Mouse (Mus musculus): ENCODE data around the gene Pde5a.
A peak's percentile ranks its signal among the peaks of the same experiment; 100 is the strongest.

Pde5a gene

DNA sequence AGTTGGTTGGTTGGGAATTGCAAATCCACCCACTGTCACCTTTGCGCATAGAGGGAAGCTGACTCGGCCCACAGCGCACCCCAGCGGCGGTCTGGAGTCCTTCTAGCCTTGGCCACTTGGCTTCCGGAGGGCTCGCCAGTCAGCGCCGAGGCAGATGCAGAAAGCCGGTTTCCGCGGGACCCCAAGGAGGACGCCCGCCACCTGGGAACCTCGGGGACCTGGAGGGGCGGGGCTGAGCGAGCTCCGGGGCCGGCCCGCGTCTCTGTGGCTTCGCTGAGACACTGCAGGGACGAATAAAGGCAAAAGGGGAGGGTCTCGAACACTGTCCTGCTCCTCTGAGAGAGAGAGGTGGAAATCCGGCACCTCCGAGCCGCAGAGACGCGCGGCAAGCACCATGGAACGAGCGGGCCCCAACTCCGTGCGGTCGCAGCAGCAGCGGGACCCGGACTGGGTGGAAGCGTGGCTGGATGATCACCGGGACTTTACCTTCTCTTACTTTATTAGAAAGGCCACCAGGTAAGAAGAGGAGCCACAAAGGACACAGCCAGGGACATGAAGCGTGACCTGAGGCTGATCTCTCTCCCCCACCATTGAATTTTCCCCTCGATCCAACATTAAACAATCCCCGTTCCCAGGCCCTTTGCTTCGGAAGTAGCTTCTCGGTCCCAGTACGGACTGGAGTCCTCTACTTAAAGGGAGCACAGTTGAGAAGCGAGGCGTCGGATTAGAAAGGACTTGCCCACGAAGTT, at the start of gene Pde5a:
Pde5a (plus strand) TSS at position 96 of the 749 bp plus-strand sequence.
- no peak for TF ChIP-seq GATA4 (IDR thresholded peaks at IDR 0.05; ENCODE audit: insufficient replicate concordance, low read length)

DNA sequence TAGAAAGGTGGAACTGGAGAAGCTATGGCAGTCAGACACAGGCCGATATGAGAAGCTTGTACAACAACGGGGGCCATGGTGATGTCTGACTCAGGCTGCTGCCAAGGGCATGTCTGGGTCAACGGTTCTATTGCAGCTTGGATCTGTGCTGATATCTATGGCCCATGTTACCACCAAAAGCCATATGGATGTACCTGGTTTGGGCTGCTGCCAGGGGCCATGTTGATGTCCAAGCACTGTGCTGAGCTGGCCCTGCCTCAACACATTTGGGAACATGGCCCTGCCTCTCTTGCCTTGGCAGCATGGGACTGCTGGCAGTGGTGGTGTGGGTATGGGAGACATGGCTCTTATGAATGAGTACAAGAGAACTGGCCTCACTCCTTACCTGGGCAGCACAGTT, 47.9 kb upstream of the Pde5a start:
- TF ChIP-seq GATA4 (IDR thresholded peaks at IDR 0.05; ENCODE audit: insufficient replicate concordance, low read length), result no peak

DNA sequence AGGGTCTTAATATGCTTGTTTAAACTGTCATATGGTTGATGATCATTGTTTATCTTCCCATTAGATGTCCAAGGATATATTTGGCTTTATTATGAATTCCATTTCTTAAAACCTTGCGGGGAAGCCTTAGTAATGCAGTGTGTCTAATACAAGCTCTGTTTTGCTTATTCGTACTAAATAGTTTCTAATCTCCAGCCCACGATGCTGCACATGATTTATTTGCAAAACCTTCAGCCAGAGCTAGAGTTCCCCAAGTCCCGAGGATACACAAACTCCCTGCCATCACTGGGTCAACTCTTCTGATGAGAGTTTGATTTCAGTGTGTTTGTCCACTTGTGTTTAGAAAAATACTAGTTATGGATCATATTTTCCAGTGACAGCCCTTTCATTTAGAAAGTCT, 46.4 kb upstream of the Pde5a start:
- no peak for TF ChIP-seq GATA4 (IDR thresholded peaks at IDR 0.05; ENCODE audit: insufficient replicate concordance, low read length)

DNA sequence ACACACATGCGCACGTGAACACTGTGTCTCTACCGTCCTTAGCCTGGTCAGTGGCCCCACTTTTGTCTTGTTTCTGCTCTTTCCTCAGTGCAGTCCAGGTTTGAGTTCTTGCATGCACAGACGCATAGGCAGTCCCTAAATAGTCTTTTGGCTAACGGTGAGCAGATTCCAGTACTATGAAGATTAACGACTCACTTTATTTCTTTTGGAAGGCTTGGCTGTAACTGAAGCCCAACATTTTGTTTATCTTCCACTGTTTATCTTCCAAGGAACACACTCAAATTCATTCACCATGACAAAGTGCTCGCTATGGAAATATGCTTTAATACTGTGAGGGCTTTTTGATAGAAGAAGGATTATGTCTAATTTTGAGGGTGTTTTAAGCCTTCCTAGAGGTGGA, 43.9 kb upstream of the Pde5a start:
- TF ChIP-seq GATA4 (IDR thresholded peaks at IDR 0.05; ENCODE audit: insufficient replicate concordance, low read length), result no peak

DNA sequence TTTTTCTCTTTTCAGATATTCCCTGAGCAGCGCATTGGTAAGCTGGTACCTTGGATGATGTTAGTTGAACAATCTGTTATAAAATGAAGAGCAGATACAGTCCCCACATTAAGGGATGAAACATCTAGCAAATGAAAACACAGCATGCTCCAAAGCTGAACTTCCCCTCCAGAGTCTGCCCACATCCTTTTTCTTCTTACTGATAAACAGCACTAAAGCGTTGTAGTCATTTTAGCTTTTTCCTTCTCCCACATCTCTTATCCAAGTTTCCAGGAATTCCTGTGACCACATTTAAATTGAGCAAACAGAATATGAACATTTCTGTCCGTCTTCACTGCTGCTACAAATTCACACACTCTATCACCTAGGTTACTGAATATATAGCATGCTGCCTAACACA, 35.7 kb upstream of the Pde5a start:
- TF ChIP-seq GATA4 (IDR thresholded peaks at IDR 0.05; ENCODE audit: insufficient replicate concordance, low read length), result no peak

DNA sequence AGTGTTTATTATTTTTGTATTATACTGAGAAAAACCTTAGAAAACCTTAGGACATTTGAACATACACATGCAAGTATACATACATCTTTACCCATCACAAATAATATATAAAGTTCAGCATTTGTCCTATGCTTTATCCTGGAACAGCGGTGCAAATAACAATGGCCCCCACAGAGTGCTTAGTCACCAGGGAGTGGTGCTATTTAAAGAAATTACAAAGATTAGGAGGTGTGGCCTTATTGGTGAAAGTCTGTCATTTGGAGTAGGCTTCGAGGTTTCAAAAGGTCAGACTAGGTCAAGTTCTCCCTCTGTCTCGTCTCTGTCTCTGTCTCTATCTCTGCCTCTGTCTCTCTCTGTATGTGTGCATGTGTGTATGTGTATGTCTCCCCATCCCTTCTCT, 32.9 kb upstream of the Pde5a start:
- TF ChIP-seq GATA4 (IDR thresholded peaks at IDR 0.05; ENCODE audit: insufficient replicate concordance, low read length), result no peak

- TF ChIP-seq GATA4 (IDR thresholded peaks at IDR 0.05; ENCODE audit: insufficient replicate concordance, low read length), result no peak
These were observed 32.1 kb upstream of the Pde5a start for GRCm38 (mm10) chr3:122696672-122697071.

- TF ChIP-seq GATA4 (IDR thresholded peaks at IDR 0.05; ENCODE audit: insufficient replicate concordance, low read length), result peak; percentile 55; the same call in 1 of the 2 replicates
These were observed 24.5 kb upstream of the Pde5a start for GRCm38 (mm10) chr3:122704209-122704608.

DNA sequence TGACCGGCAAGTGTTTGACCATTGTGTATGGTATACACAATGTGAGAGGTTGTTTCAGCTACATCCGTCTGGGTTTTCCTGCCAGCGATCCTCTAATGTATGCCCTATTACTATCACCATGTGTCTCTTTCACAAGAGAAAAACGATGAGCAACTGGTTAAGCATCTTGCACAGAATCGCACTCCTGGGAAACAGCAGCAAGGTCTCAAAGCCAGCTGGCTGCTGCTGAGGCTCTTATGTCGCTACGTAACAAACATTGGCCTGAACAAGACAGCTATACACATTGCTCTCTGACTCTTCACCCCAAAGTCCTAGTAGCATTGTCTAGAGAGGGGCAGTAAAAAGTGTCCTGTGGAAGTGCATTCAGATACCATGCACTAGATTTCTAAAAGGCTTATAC, 23.5 kb upstream of the Pde5a start:
- TF ChIP-seq GATA4 (IDR thresholded peaks at IDR 0.05; ENCODE audit: insufficient replicate concordance, low read length), result no peak

DNA sequence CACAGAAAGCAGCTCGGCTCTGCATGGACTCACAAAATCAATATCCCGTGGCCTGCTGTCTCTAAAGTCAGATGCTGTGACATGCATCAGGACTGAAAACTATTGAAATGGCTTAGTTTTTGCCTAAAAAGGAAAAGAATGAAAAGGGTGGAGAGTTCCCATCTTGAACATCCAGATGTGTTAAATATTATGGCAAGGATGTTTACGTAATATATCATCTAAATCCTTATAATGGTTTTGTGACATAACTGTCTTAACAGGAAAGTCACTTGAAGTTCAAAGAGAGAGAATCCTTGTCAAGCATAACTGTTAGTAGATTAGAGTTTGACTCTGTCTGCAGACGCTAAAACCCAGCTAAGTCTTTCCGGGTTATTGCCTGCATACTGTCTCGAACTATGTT, 20.3 kb upstream of the Pde5a start:
- TF ChIP-seq GATA4 (IDR thresholded peaks at IDR 0.05; ENCODE audit: insufficient replicate concordance, low read length), result no peak

- TF ChIP-seq GATA4 (IDR thresholded peaks at IDR 0.05; ENCODE audit: insufficient replicate concordance, low read length), result no peak
These were observed 18.6 kb upstream of the Pde5a start for GRCm38 (mm10) chr3:122710141-122710540.

DNA sequence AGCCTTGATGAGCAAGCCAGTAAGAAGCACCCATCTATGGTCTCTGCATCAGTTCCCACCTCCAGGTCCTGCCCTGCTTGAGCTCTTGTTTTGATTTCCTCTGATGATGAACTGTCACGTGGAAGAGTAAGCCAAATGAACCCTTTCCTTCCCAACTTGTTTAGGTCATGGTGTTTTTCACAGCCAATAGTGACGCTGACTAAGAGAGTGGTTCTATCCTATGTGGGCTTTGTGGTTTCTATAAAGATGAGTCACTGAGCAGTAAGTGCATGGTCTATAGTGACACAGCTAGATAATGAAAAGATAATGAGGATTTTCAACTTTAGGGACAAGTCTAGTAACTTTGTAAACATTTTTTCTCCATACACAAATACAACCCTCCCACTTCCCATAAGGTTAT, 10.1 kb upstream of the Pde5a start:
- TF ChIP-seq GATA4 (IDR thresholded peaks at IDR 0.05; ENCODE audit: insufficient replicate concordance, low read length), result no peak

GRCm38 (mm10) chr3:122721522-122721921, 7.2 kb upstream of the Pde5a start:
- no peak for TF ChIP-seq GATA4 (IDR thresholded peaks at IDR 0.05; ENCODE audit: insufficient replicate concordance, low read length)

DNA sequence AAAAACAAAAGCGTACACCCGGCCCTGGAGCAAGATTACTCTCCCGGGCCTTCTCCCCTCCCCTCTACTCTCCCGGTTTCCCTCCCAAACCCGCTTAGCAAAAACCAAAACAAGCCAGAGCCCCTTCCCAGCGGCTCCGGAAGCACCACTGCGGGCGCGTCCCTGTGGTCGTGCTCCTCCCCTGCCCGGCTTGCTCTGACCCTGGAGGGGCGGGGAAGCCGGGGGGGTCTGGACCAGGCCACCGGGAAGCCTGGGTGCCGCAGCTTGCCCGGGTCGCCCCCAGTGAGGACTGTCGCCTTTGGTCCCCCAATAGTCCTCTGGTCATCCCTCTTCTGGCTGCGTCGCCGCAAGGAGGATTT, 833 bp downstream of the Pde5a start:
- no peak for TF ChIP-seq GATA4 (IDR thresholded peaks at IDR 0.05; ENCODE audit: insufficient replicate concordance, low read length)

DNA sequence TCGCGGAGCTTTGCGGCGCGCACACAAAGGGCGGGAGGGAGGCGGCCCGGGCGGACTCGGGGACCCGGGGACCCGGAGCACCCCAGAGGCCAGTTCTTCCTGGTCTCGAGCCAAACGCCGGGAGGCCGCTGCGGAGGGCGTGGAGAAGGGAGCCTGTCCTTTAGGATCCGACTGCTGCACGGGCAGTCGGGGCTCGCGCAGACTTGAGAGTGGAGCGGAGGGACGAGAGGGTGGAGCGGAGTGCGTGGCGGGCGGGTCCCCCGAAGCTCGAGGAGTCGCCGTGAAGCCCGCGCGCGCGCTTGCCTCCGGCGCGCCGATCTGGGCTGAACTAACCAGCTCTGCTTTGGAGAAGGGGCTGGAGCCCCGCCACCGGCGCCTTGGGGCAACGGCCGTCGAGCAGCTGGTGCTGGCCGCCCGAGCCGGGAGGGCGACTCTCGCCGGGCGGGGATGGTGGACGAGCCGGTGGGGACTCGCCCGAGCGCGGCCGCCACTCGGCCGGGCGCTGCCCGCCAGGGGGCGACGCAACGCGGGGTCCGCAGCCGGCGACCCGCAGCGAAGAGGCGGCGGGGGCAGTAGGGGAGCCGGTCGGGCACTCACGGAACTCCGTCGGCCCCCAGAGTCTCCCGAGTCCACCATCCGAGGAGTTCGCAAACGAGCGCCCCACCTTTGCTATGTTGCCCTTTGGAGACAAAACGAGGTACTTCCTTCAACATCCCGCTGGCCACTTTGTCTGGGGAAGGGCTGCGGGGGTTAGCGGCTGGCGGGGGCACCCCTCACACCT, 1.4 kb downstream of the Pde5a start:
- TF ChIP-seq GATA4 (IDR thresholded peaks at IDR 0.05; ENCODE audit: insufficient replicate concordance, low read length), result no peak

GRCm38 (mm10) chr3:122730741-122731235, 2.0 kb downstream of the Pde5a start:
- TF ChIP-seq GATA4 (IDR thresholded peaks at IDR 0.05; ENCODE audit: insufficient replicate concordance, low read length), result no peak

Measured in liver, adult (tissue).